Comparison of ENCODE assay signal across 29 mouse cellular contexts in the genomic region with DNA sequence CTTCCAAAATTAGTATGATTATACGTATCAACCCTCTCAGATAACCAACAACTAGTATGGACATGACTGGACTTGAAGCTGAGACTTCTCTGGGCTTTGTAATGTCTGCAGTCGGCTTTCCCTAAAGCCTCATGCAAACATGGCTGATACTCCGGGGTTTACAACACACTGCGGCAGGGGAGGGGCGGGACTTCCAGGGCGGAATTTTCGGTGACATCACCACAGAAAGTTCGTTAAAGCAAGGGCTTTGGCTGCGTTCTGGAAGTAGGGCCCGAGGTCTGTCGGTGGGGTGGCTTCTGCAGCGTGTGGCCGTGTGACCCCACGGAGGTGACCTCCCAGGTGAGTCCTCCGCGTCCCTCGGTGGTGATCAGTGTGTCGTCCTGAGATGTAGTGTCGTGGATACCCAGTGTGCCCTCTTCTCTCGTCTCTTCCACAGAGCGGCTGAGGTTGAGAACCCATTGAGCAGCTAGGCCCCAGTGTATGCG. TPM values are rescaled to one million over a fixed set of nuclear protein-coding genes. Genes with fewer than 3 reads are reported as not detected.
A peak's percentile ranks its signal among the peaks of the same experiment; 100 is the strongest.
DNase-seq lines count a peak whose midpoint lies in the region; ATAC-seq and TF ChIP-seq lines count a peak whose summit lies in the region.
"Had no signal": no experiment of that assay in that cellular context is flagged by ENCODE, and none has a peak within 500 bp of the region (broad histone marks: within the 10 kb centered on the region; RNA-seq: fewer than 3 reads in every experiment).

A gene (plus strand): TSS at position 250 of the 485 bp plus-strand sequence.

- H3K4me3 ChIP-seq in testis, adult 2 months (ENCODE audit: control insufficient read depth, low read depth, low read length), result peak within 1 kb of the TSS; percentile 92
- H3K4me3 ChIP-seq in ES-E14 (ENCODE audit: insufficient read depth in 1 of 2, low read depth in 1 of 2, low read length in 2 of 2, poor library complexity in 1 of 2, severe bottlenecking in 1 of 2), result peak within 1 kb of the TSS in 1 of 2 experiments; percentile 25; a peak in 1 of 4 replicates
- H3K4me3 ChIP-seq in intestine, embryonic 16.5 days (ENCODE audit: low read length), result no peak within 1 kb of the TSS
- H3K4me3 ChIP-seq: embryonic facial prominence, embryonic 13.5 days; embryonic facial prominence, embryonic 15.5 days; erythroblast, embryonic 14.5 days; forebrain, embryonic 10.5 days; forebrain, embryonic 12.5 days had no signal

- H3K9me3 ChIP-seq in ES-E14 (ENCODE audit: control insufficient read depth, insufficient read depth, low read depth, low read length), result no peaks in the 10 kb centered on the region; the same call in 1 of the 2 replicates
- no peaks in the 10 kb centered on the region for H3K9me3 ChIP-seq in intestine, embryonic 16.5 days (ENCODE audit: control insufficient read depth, low read length)
- H3K9me3 ChIP-seq: embryonic facial prominence, embryonic 13.5 days; embryonic facial prominence, embryonic 15.5 days; forebrain, embryonic 10.5 days; forebrain, embryonic 12.5 days had no signal

- no peak for DNase-seq in testis, postnatal 10 days (ENCODE audit: low spot score)
- peak; percentile 24 for DNase-seq in ES-E14 (ENCODE audit: low read depth, low spot score)
- peak; percentile 69 for DNase-seq in ZHBTc4 (ENCODE audit: low read depth, low spot score)
- DNase-seq in testis, postnatal 14 days (ENCODE audit: low spot score), result peak; percentile 74
- no peak for DNase-seq in spleen, postnatal 10 days (ENCODE audit: low spot score in 2 of 2)
- DNase-seq in heart, adult 11 months, result no peak
- DNase-seq: adrenal gland, adult 8-10 months; adrenal gland, postnatal 14 days; adrenal gland, postnatal 36 days; B cell, adult 2 months; cerebellum, adult 11-12 months; cerebellum, adult 2 months; cerebellum, adult 9-10 months; cerebellum, postnatal 10 days; cerebellum, postnatal 25 days had no signal

- no peak for TF ChIP-seq CTCF in testis, adult 2 months (IDR thresholded peaks at IDR 0.05; ENCODE audit: control insufficient read depth, insufficient read depth, insufficient replicate concordance, low read depth, low read length)

- 95% methylated on average over 22 of the region's 22 CpGs for WGBS in intestine, embryonic 16.5 days

- in situ Hi-C loops in ES-E14 (cut with MboI; ENCODE audit: low sequenced_read_pairs in 2 of 2, unreplicated experiment in 2 of 2), result loop anchor here in 1 of 2 experiments (10.0 kb wide), 1 partner anchor 412 kb away; no protein-coding TSS in a partner anchor

- no peak within 1 kb of the TSS for H3K4me2 ChIP-seq in intestine, embryonic 16.5 days (ENCODE audit: low read depth, low read length)
- H3K4me2 ChIP-seq: embryonic facial prominence, embryonic 13.5 days; embryonic facial prominence, embryonic 15.5 days; forebrain, embryonic 12.5 days had no signal

- H3K27me3 ChIP-seq in testis, adult 2 months (ENCODE audit: control insufficient read depth, insufficient read depth, low read length), result no peaks in the 10 kb centered on the region
- no peaks in the 10 kb centered on the region for H3K27me3 ChIP-seq in intestine, embryonic 16.5 days (replicated peaks; ENCODE audit: control insufficient read depth, insufficient read depth, low read length)
- H3K27me3 ChIP-seq: CH12.LX; embryonic facial prominence, embryonic 13.5 days; embryonic facial prominence, embryonic 15.5 days; forebrain, embryonic 12.5 days had no signal

- H3K27ac ChIP-seq in testis, adult 2 months (ENCODE audit: control insufficient read depth, insufficient read depth, low read depth, low read length), result peak within 1 kb of the TSS; percentile 91
- no peak within 1 kb of the TSS for H3K27ac ChIP-seq in ES-E14 (ENCODE audit: insufficient read depth, low read depth, low read length, poor library complexity, severe bottlenecking)
- no peak within 1 kb of the TSS for H3K27ac ChIP-seq in intestine, embryonic 16.5 days (ENCODE audit: low read length)
- H3K27ac ChIP-seq: embryonic facial prominence, embryonic 13.5 days; embryonic facial prominence, embryonic 15.5 days; forebrain, embryonic 10.5 days; forebrain, embryonic 12.5 days had no signal

- H3K9ac ChIP-seq in ES-E14 (ENCODE audit: insufficient read depth, low read depth, low read length, poor library complexity, severe bottlenecking), result no peak within 1 kb of the TSS
- H3K9ac ChIP-seq in intestine, embryonic 16.5 days (ENCODE audit: low read depth, low read length), result no peak within 1 kb of the TSS
- H3K9ac ChIP-seq: embryonic facial prominence, embryonic 13.5 days; embryonic facial prominence, embryonic 15.5 days; forebrain, embryonic 12.5 days had no signal

- TF ChIP-seq POLR2A in testis, adult 2 months (IDR thresholded peaks at IDR 0.05; ENCODE audit: control insufficient read depth, low read depth, low read length), result peak; percentile 99

- peaks cover 6% of the 10 kb centered on the region; the same call in 1 of the 2 replicates for H3K36me3 ChIP-seq in testis, adult 2 months (ENCODE audit: control insufficient read depth, insufficient read depth, low read length)
- no peaks in the 10 kb centered on the region for H3K36me3 ChIP-seq in ES-E14 (ENCODE audit: control insufficient read depth, insufficient read depth, low read length, poor library complexity, severe bottlenecking)
- H3K36me3 ChIP-seq in intestine, embryonic 16.5 days (ENCODE audit: control insufficient read depth, insufficient read depth, low read length), result no peaks in the 10 kb centered on the region
- H3K36me3 ChIP-seq: embryonic facial prominence, embryonic 13.5 days; embryonic facial prominence, embryonic 15.5 days; forebrain, embryonic 10.5 days; forebrain, embryonic 12.5 days had no signal

- H3K4me1 ChIP-seq in testis, adult 2 months (ENCODE audit: control insufficient read depth, insufficient read depth, low read length), result no peaks in the 10 kb centered on the region
- H3K4me1 ChIP-seq in ES-E14 (ENCODE audit: control insufficient read depth in 2 of 2, insufficient read depth in 2 of 2, low read length in 2 of 2, poor library complexity in 1 of 2), result no peaks in the 10 kb centered on the region; a peak in 1 of 4 replicates
- H3K4me1 ChIP-seq in intestine, embryonic 16.5 days (ENCODE audit: control insufficient read depth, insufficient read depth, low read length), result no peaks in the 10 kb centered on the region
- H3K4me1 ChIP-seq: embryonic facial prominence, embryonic 13.5 days; embryonic facial prominence, embryonic 15.5 days; forebrain, embryonic 10.5 days; forebrain, embryonic 12.5 days had no signal

- no peak for ATAC-seq in intestine, embryonic 16.5 days
- ATAC-seq: CD4-positive, CD25-positive, alpha-beta regulatory T cell, adult 4 months; forebrain, embryonic 14.5 days; forebrain, embryonic 16.5 days had no signal

TF ChIP-seq in ES-E14, 5 proteins besides CTCF, POLR2A, EP300 and RAD21:
- TF ChIP-seq HCFC1 (IDR thresholded peaks at IDR 0.05; ENCODE audit: borderline replicate concordance, insufficient read depth, low read length) (no peak), ZNF384 (IDR thresholded peaks at IDR 0.05; ENCODE audit: low read depth, low read length) (no peak), MAFK (IDR thresholded peaks at IDR 0.05; ENCODE audit: insufficient read depth, low read depth, low read length) (no peak), ZC3H11A (IDR thresholded peaks at IDR 0.05; ENCODE audit: borderline replicate concordance, low read depth, low read length) (no peak), CHD2 (IDR thresholded peaks at IDR 0.05; ENCODE audit: low read depth, low read length) (no peak)

RNA-seq across cellular contexts. Expression of the gene that starts here (rescaled TPM):
- polyA plus RNA-seq in testis, adult 2 months (2012; rRNA removed), result 117 and 125 TPM in 2 replicates
- total RNA-seq in ES-E14 (2012; rRNA removed), result 0.37 and 0.54 TPM in 2 replicates
- 0.21 TPM in 1 of 2 replicates, not detected in the other for polyA plus RNA-seq in intestine, embryonic 16.5 days (2015; fragmentation: Nextera tagmentation; extraction: Ambion mirVana)
- total RNA-seq: adrenal gland, adult 8-10 months; adrenal gland, postnatal 14 days; adrenal gland, postnatal 36 days; CH12.LX; MEL had no signal
- polyA plus RNA-seq: CD4-positive, CD25-positive, alpha-beta regulatory T cell, adult 4 months; cerebellum, adult 2 months; cortical plate, adult 2 months; embryonic facial prominence, embryonic 11.5 days; embryonic facial prominence, embryonic 13.5 days; embryonic facial prominence, embryonic 15.5 days; erythroblast, embryonic 14.5 days; forebrain, embryonic 10.5 days; forebrain, embryonic 12.5 days; forebrain, embryonic 14.5 days; forebrain, embryonic 16.5 days had no signal

Comparison
In these comparisons a context has a peak if more than half of its experiments do, and no peak if none do; other contexts are left out.
1. RNA of the gene that starts here (polyA plus RNA-seq): 117 to 125 TPM in testis, adult 2 months; 0.21 TPM in intestine, embryonic 16.5 days; every median in the first group is over 10 times any median in the second.
2. DNase-seq: peak in ZHBTc4 (single experiment) and testis, postnatal 14 days (single experiment); none in testis, postnatal 10 days (single experiment), spleen, postnatal 10 days (0 of 2) and heart, adult 11 months (single experiment).
3. Peak in DNase-seq in ES-E14; RNA of the gene not detected or under 1 TPM.